Comparison of ENCODE assay signal across 11 mouse cellular contexts in the genomic region with DNA sequence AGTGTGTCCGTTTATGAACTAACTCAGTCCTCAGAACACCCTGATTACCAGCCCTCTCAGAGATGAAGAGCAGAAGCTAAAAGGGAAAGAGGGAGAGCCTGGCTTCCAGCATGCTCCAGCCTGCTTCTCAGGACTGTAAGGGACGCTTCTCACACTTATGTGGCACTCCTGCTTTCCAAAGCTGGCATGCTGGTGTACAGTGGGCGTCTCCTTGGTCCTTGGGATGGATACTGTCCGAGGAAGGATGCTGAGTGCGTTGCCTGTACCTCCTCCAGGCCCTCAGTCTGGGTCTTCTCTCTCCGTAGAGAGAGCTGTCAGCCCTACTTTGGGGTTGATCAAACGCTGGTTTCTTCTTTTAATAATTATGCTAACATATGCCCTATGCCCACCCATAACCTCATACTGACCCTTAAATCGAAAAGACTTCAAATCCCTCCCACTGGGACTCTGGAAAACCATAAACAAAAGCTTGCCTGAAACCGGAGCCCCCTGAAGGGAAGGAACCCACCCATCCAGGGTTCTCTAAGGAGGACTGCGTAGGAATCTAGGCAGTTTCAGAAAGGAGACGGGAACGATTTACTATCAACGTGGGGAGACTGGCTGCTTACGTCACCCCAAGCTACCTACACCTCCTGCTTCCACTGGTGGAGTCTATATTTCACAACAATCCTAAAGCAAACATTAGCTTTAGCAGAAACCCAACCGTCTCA. TPM values are rescaled to one million over a fixed set of nuclear protein-coding genes. Genes with fewer than 3 reads are reported as not detected.
DNase-seq lines count a peak whose midpoint lies in the region; ATAC-seq and TF ChIP-seq lines count a peak whose summit lies in the region.
"Had no signal": no experiment of that assay in that cellular context is flagged by ENCODE, and none has a peak within 500 bp of the region (broad histone marks: within the 10 kb centered on the region; RNA-seq: fewer than 3 reads in every experiment).

No protein-coding gene starts in this region.

- H3K27ac ChIP-seq in forebrain, embryonic 11.5 days (ENCODE audit: low read depth, low read length), result no peak overlapping the region
- H3K27ac ChIP-seq in forebrain, embryonic 10.5 days, result no peak overlapping the region
- H3K27ac ChIP-seq in midbrain, embryonic 11.5 days (ENCODE audit: low read depth, low read length), result no peak overlapping the region
- no peak overlapping the region for H3K27ac ChIP-seq in midbrain, embryonic 10.5 days (replicated peaks)
- peak overlapping the region; percentile 34 for H3K27ac ChIP-seq in limb, embryonic 14.5 days (replicated peaks; ENCODE audit: low read depth, low read length)
- H3K27ac ChIP-seq in stomach, postnatal 0 days (replicated peaks), result peak overlapping the region; percentile 78
- H3K27ac ChIP-seq: macrophage had no signal

- H3K36me3 ChIP-seq in forebrain, embryonic 11.5 days (ENCODE audit: control insufficient read depth, insufficient read depth, low read length), result no peaks in the 10 kb centered on the region
- H3K36me3 ChIP-seq in forebrain, embryonic 10.5 days (replicated peaks), result 0 out of 2 replicates have a peak, but pooled peaks cover 5% of the 10 kb centered on the region
- no peaks in the 10 kb centered on the region for H3K36me3 ChIP-seq in midbrain, embryonic 11.5 days (ENCODE audit: control insufficient read depth, insufficient read depth, low read length)
- H3K36me3 ChIP-seq in midbrain, embryonic 10.5 days, result peaks cover 7% of the 10 kb centered on the region; the same call in 1 of the 2 replicates
- H3K36me3 ChIP-seq in limb, embryonic 14.5 days (ENCODE audit: control insufficient read depth, insufficient read depth, low read length), result peaks cover 3% of the 10 kb centered on the region; the same call in 1 of the 2 replicates
- H3K36me3 ChIP-seq in stomach, postnatal 0 days (ENCODE audit: control insufficient read depth, insufficient read depth, low read length), result no peaks in the 10 kb centered on the region; the same call in 1 of the 2 replicates

- TF ChIP-seq CTCF in stomach, postnatal 0 days (IDR thresholded peaks at IDR 0.05; ENCODE audit: low read depth), result no peak

- no peaks in the 10 kb centered on the region for H3K27me3 ChIP-seq in forebrain, embryonic 11.5 days (ENCODE audit: control insufficient read depth, insufficient read depth, low read length)
- peaks cover 31% of the 10 kb centered on the region for H3K27me3 ChIP-seq in forebrain, embryonic 10.5 days (ENCODE audit: poor library complexity, severe bottlenecking)
- no peaks in the 10 kb centered on the region; the same call in 1 of the 2 replicates for H3K27me3 ChIP-seq in midbrain, embryonic 11.5 days (ENCODE audit: control insufficient read depth, insufficient read depth, low read length)
- peaks cover 24% of the 10 kb centered on the region for H3K27me3 ChIP-seq in midbrain, embryonic 10.5 days (ENCODE audit: low read depth, poor library complexity, severe bottlenecking)
- no peaks in the 10 kb centered on the region for H3K27me3 ChIP-seq in limb, embryonic 14.5 days (ENCODE audit: control insufficient read depth, insufficient read depth, low read length)
- H3K27me3 ChIP-seq in stomach, postnatal 0 days (ENCODE audit: control insufficient read depth, insufficient read depth, low read length), result no peaks in the 10 kb centered on the region

- intact Hi-C loops in left cerebral cortex, postnatal 10 days (cut with DNase I), result no loop called here

- no peaks in the 10 kb centered on the region for H3K9me3 ChIP-seq in forebrain, embryonic 11.5 days (ENCODE audit: control insufficient read depth, low read length)
- no peaks in the 10 kb centered on the region for H3K9me3 ChIP-seq in forebrain, embryonic 10.5 days
- H3K9me3 ChIP-seq in midbrain, embryonic 11.5 days (ENCODE audit: control insufficient read depth, low read length), result no peaks in the 10 kb centered on the region
- no peaks in the 10 kb centered on the region for H3K9me3 ChIP-seq in midbrain, embryonic 10.5 days (replicated peaks)
- no peaks in the 10 kb centered on the region for H3K9me3 ChIP-seq in limb, embryonic 14.5 days (ENCODE audit: control insufficient read depth, low read length)
- no peaks in the 10 kb centered on the region for H3K9me3 ChIP-seq in stomach, postnatal 0 days (ENCODE audit: control insufficient read depth, low read length)

- TF ChIP-seq EP300 in stomach, postnatal 0 days (optimal IDR thresholded peaks at IDR 0.05), result no peak

- no peak overlapping the region for H3K4me3 ChIP-seq in forebrain, embryonic 11.5 days (ENCODE audit: low read depth, low read length)
- no peak overlapping the region for H3K4me3 ChIP-seq in forebrain, embryonic 10.5 days
- no peak overlapping the region for H3K4me3 ChIP-seq in midbrain, embryonic 11.5 days (ENCODE audit: low read depth, low read length)
- no peak overlapping the region for H3K4me3 ChIP-seq in midbrain, embryonic 10.5 days
- peak overlapping the region; percentile 53 for H3K4me3 ChIP-seq in limb, embryonic 14.5 days (replicated peaks; ENCODE audit: low read length)
- peak overlapping the region; percentile 51 for H3K4me3 ChIP-seq in stomach, postnatal 0 days (ENCODE audit: low read depth, low read length)

- 71% methylated on average over 15 of the region's 15 CpGs for WGBS in forebrain, embryonic 11.5 days
- WGBS in forebrain, embryonic 10.5 days, result 71% methylated on average over 15 of the region's 15 CpGs
- WGBS in midbrain, embryonic 11.5 days, result 70% methylated on average over 15 of the region's 15 CpGs
- WGBS in midbrain, embryonic 10.5 days, result 70% methylated on average over 15 of the region's 15 CpGs
- WGBS in limb, embryonic 14.5 days, result 43% methylated on average over 15 of the region's 15 CpGs
- WGBS in stomach, postnatal 0 days, result 19% methylated on average over 15 of the region's 15 CpGs

- ATAC-seq in forebrain, embryonic 11.5 days (replicated peaks; ENCODE audit: low FRiP score), result no peak
- ATAC-seq in midbrain, embryonic 11.5 days (ENCODE audit: low FRiP score), result no peak
- ATAC-seq in limb, embryonic 14.5 days (ENCODE audit: low FRiP score, low read depth), result no peak
- peak; percentile 48 for ATAC-seq in stomach, postnatal 0 days (ENCODE audit: low FRiP score, low TSS enrichment)

- TF ChIP-seq POLR2A in limb, embryonic 14.5 days (IDR thresholded peaks at IDR 0.05; ENCODE audit: borderline replicate concordance, extremely low read depth, insufficient read depth, insufficient read length), result no peak

- H3K4me2 ChIP-seq in forebrain, embryonic 11.5 days (ENCODE audit: low read depth, low read length, severe bottlenecking), result no peak overlapping the region
- no peak overlapping the region for H3K4me2 ChIP-seq in midbrain, embryonic 11.5 days
- H3K4me2 ChIP-seq in limb, embryonic 14.5 days (replicated peaks; ENCODE audit: low read depth, low read length, severe bottlenecking), result peak overlapping the region; percentile 78
- peak overlapping the region; percentile 69 for H3K4me2 ChIP-seq in stomach, postnatal 0 days (replicated peaks; ENCODE audit: low read depth)

- DNase-seq in forebrain, embryonic 11.5 days (ENCODE audit: low spot score), result peak; percentile 47
- DNase-seq in forebrain, embryonic 10.5 days (ENCODE audit: extremely low spot score, low spot score), result no peak
- DNase-seq in midbrain, embryonic 11.5 days (ENCODE audit: low spot score, missing footprints), result peak; percentile 81
- DNase-seq in midbrain, embryonic 10.5 days (ENCODE audit: low spot score), result no peak
- DNase-seq in limb, embryonic 14.5 days (ENCODE audit: low spot score), result peak; percentile 23
- DNase-seq in stomach, postnatal 0 days (ENCODE audit: low spot score), result no peak
- DNase-seq in left cerebral cortex, postnatal 10 days (ENCODE audit: extremely low spot score in 1 of 2, low spot score in 2 of 2), result no peak
- DNase-seq in cerebellum, postnatal 4 days (ENCODE audit: low spot score in 2 of 2), result no peak
- DNase-seq: cerebellum, adult 9-11 months; right cerebral cortex, postnatal 25 days had no signal

- H3K9ac ChIP-seq in forebrain, embryonic 11.5 days (ENCODE audit: low read length), result no peak overlapping the region
- no peak overlapping the region for H3K9ac ChIP-seq in midbrain, embryonic 11.5 days (ENCODE audit: low read length)
- H3K9ac ChIP-seq in limb, embryonic 14.5 days (ENCODE audit: low read depth, low read length, severe bottlenecking), result peak overlapping the region; percentile 36
- H3K9ac ChIP-seq in stomach, postnatal 0 days (ENCODE audit: low read length), result peak overlapping the region; percentile 52

- H3K4me1 ChIP-seq in forebrain, embryonic 11.5 days (replicated peaks; ENCODE audit: control insufficient read depth, insufficient read depth, low read length), result no peaks in the 10 kb centered on the region
- H3K4me1 ChIP-seq in forebrain, embryonic 10.5 days, result peaks cover 28% of the 10 kb centered on the region
- no peaks in the 10 kb centered on the region; the same call in 1 of the 2 replicates for H3K4me1 ChIP-seq in midbrain, embryonic 11.5 days (ENCODE audit: control insufficient read depth, insufficient read depth, low read length)
- H3K4me1 ChIP-seq in midbrain, embryonic 10.5 days, result peaks cover 33% of the 10 kb centered on the region
- H3K4me1 ChIP-seq in limb, embryonic 14.5 days (ENCODE audit: control insufficient read depth, insufficient read depth, low read length), result peaks cover 18% of the 10 kb centered on the region
- peaks cover 4% of the 10 kb centered on the region; the same call in 1 of the 2 replicates for H3K4me1 ChIP-seq in stomach, postnatal 0 days (replicated peaks; ENCODE audit: control insufficient read depth, insufficient read depth)

RNA-seq across cellular contexts. Expression of gene Olfml2b, which starts 1.7 kb away (rescaled TPM):
- polyA plus RNA-seq in forebrain, embryonic 11.5 days (2014; fragmentation: Nextera tagmentation; extraction: Ambion mirVana), result 4.4 and 6.0 TPM in 2 replicates
- polyA plus RNA-seq in forebrain, embryonic 10.5 days (2016; fragmentation: Nextera tagmentation; extraction: Ambion mirVana), result 4.1 and 5.3 TPM in 2 replicates
- polyA plus RNA-seq in midbrain, embryonic 11.5 days (2014; fragmentation: Nextera tagmentation; extraction: Ambion mirVana), result 5.1 and 5.8 TPM in 2 replicates
- polyA plus RNA-seq in midbrain, embryonic 10.5 days (2016; fragmentation: Nextera tagmentation; extraction: Ambion mirVana), result 6.1 and 7.6 TPM in 2 replicates
- polyA plus RNA-seq in limb, embryonic 14.5 days (2012; rRNA removed), result 50.4 and 57.7 TPM in 2 replicates
- polyA plus RNA-seq in limb, embryonic 14.5 days (2014; fragmentation: Nextera tagmentation; extraction: Ambion mirVana), result 50.6 and 59.1 TPM in 2 replicates
- 31.8 and 33.6 TPM in 2 replicates for polyA plus RNA-seq in stomach, postnatal 0 days (2015; fragmentation: Nextera tagmentation; extraction: Ambion mirVana)
- 1 to 10 TPM; 5.5 to 5.9 TPM for total RNA-seq in left cerebral cortex, postnatal 10 days (2021)

RNA-seq across cellular contexts. Expression of gene Nos1ap, which starts 56.4 kb away (rescaled TPM):
- polyA plus RNA-seq in forebrain, embryonic 11.5 days (2014; fragmentation: Nextera tagmentation; extraction: Ambion mirVana), result 16.1 and 19.7 TPM in 2 replicates
- polyA plus RNA-seq in forebrain, embryonic 10.5 days (2016; fragmentation: Nextera tagmentation; extraction: Ambion mirVana), result 9.8 and 10.5 TPM in 2 replicates
- 5.7 and 7.8 TPM in 2 replicates for polyA plus RNA-seq in midbrain, embryonic 11.5 days (2014; fragmentation: Nextera tagmentation; extraction: Ambion mirVana)
- 7.9 and 9.1 TPM in 2 replicates for polyA plus RNA-seq in midbrain, embryonic 10.5 days (2016; fragmentation: Nextera tagmentation; extraction: Ambion mirVana)
- 11.6 and 12.3 TPM in 2 replicates for polyA plus RNA-seq in limb, embryonic 14.5 days (2012; rRNA removed)
- 10.2 and 10.4 TPM in 2 replicates for polyA plus RNA-seq in limb, embryonic 14.5 days (2014; fragmentation: Nextera tagmentation; extraction: Ambion mirVana)
- polyA plus RNA-seq in stomach, postnatal 0 days (2015; fragmentation: Nextera tagmentation; extraction: Ambion mirVana), result 6.8 and 8.0 TPM in 2 replicates
- 10 to 100 TPM; 79.2 to 91.1 TPM for total RNA-seq in left cerebral cortex, postnatal 10 days (2021)

Comparison
In these comparisons a context has a peak if more than half of its experiments do, and no peak if none do; other contexts are left out.
1. DNase-seq: peak in forebrain, embryonic 11.5 days (single experiment), midbrain, embryonic 11.5 days (single experiment) and limb, embryonic 14.5 days (single experiment); none in forebrain, embryonic 10.5 days (single experiment), midbrain, embryonic 10.5 days (single experiment), stomach, postnatal 0 days (single experiment), left cerebral cortex, postnatal 10 days (0 of 2) and cerebellum, postnatal 4 days (0 of 2).
2. H3K27ac ChIP-seq: peak in limb, embryonic 14.5 days (single experiment) and stomach, postnatal 0 days (single experiment); none in forebrain, embryonic 11.5 days (single experiment), forebrain, embryonic 10.5 days (single experiment), midbrain, embryonic 11.5 days (single experiment) and midbrain, embryonic 10.5 days (single experiment).
3. H3K4me2 ChIP-seq: peak in limb, embryonic 14.5 days (single experiment) and stomach, postnatal 0 days (single experiment); none in forebrain, embryonic 11.5 days (single experiment) and midbrain, embryonic 11.5 days (single experiment).
4. H3K4me3 ChIP-seq: peak in limb, embryonic 14.5 days (single experiment) and stomach, postnatal 0 days (single experiment); none in forebrain, embryonic 11.5 days (single experiment), forebrain, embryonic 10.5 days (single experiment), midbrain, embryonic 11.5 days (single experiment) and midbrain, embryonic 10.5 days (single experiment).
5. H3K9ac ChIP-seq: peak in limb, embryonic 14.5 days (single experiment) and stomach, postnatal 0 days (single experiment); none in forebrain, embryonic 11.5 days (single experiment) and midbrain, embryonic 11.5 days (single experiment).